ENCODE assay signal across 14 mouse cellular contexts in the genomic region with DNA sequence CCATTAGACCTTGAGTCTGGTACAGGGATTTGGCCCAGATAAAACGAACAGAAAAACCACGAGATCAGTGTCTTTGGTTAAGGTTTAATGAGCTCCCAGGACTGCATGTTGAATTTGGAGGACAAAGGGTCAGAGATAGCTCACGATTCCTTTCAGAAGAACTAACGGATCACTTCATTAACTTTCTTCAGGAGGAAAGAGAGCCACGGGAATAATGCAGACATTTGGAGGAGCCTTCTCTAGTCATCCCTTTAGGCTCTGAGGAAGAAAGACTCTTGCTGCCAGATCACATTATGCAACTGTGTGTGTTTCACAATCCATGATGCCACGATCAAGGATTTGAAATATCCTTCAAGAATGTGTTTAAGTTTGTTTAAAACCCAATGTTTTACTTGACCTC.
DNase-seq lines count a peak whose midpoint lies in the region; ATAC-seq and TF ChIP-seq lines count a peak whose summit lies in the region.
"Had no signal": no experiment of that assay in that cellular context is flagged by ENCODE, and none has a peak within 500 bp of the region (broad histone marks: within the 10 kb centered on the region; RNA-seq: fewer than 3 reads in every experiment).

No protein-coding gene starts in this region.

- TF ChIP-seq CTCF in C2C12 (IDR thresholded peaks at IDR 0.05; ENCODE audit: control insufficient read depth, insufficient read depth, insufficient read length) = no peak
- no peak for TF ChIP-seq CTCF in embryonic fibroblast, embryonic 13.5 days (IDR thresholded peaks at IDR 0.05; ENCODE audit: borderline replicate concordance, insufficient read depth, low read length)
- TF ChIP-seq CTCF in forebrain, postnatal 0 days (IDR thresholded peaks at IDR 0.05; ENCODE audit: low read depth) = no peak

- TF ChIP-seq POLR2A in embryonic fibroblast, embryonic 13.5 days (IDR thresholded peaks at IDR 0.05; ENCODE audit: low read depth, low read length) = no peak

- no peaks in the 10 kb centered on the region for H3K79me3 ChIP-seq in C2C12 (ENCODE audit: low read depth)

- H3K27ac ChIP-seq in embryonic fibroblast, embryonic 13.5 days (ENCODE audit: insufficient read depth, low read length) = 0 out of 2 replicates have a peak overlapping the region, but pooled peaks have one; percentile 18
- no peak overlapping the region for H3K27ac ChIP-seq in hindbrain, embryonic 11.5 days (ENCODE audit: low read depth, low read length)
- no peak overlapping the region for H3K27ac ChIP-seq in forebrain, postnatal 0 days (ENCODE audit: low read depth, low read length)
- H3K27ac ChIP-seq: stomach, embryonic 15.5 days had no signal

- H3K4me2 ChIP-seq in hindbrain, embryonic 11.5 days (replicated peaks; ENCODE audit: low read depth, low read length) = no peak overlapping the region
- H3K4me2 ChIP-seq in forebrain, postnatal 0 days (ENCODE audit: low read depth) = no peak overlapping the region
- H3K4me2 ChIP-seq: stomach, embryonic 15.5 days had no signal

- no peak overlapping the region for H3K4me3 ChIP-seq in C2C12 (ENCODE audit: insufficient read depth, poor library complexity, severe bottlenecking)
- no peak overlapping the region for H3K4me3 ChIP-seq in embryonic fibroblast, embryonic 13.5 days (ENCODE audit: insufficient read depth, low read length)
- H3K4me3 ChIP-seq in hindbrain, embryonic 11.5 days (ENCODE audit: low read depth, low read length) = no peak overlapping the region
- no peak overlapping the region for H3K4me3 ChIP-seq in forebrain, postnatal 0 days (ENCODE audit: low read depth, low read length)
- H3K4me3 ChIP-seq: stomach, embryonic 15.5 days had no signal

- peak; percentile 43 for DNase-seq in gastrocnemius, adult 18-20 months (ENCODE audit: low spot score)
- DNase-seq in gastrocnemius, postnatal 10 days = no peak
- DNase-seq in lung, postnatal 25 days (ENCODE audit: low spot score) = peak; percentile 69
- no peak for DNase-seq in hindbrain, embryonic 11.5 days (ENCODE audit: low spot score)
- no peak for DNase-seq in forebrain, postnatal 0 days
- DNase-seq: heart, postnatal 4 days; kidney, postnatal 4 days; liver; thymus, postnatal 36 days had no signal

- WGBS in hindbrain, embryonic 11.5 days = 65% methylated on average over 6 of the region's 6 CpGs
- whole genome bisulfite sequencing in forebrain, postnatal 0 days = 26% methylated on average over 6 of the region's 6 CpGs

- H3K27me3 ChIP-seq in C2C12 (ENCODE audit: control insufficient read depth, insufficient read depth, insufficient read length) = no peaks in the 10 kb centered on the region
- H3K27me3 ChIP-seq in hindbrain, embryonic 11.5 days (ENCODE audit: control insufficient read depth, insufficient read depth, low read length) = no peaks in the 10 kb centered on the region
- no peaks in the 10 kb centered on the region for H3K27me3 ChIP-seq in forebrain, postnatal 0 days (ENCODE audit: insufficient read depth, low read length)
- H3K27me3 ChIP-seq: stomach, embryonic 15.5 days had no signal

- H3K9me3 ChIP-seq in hindbrain, embryonic 11.5 days (ENCODE audit: control insufficient read depth, low read length) = no peaks in the 10 kb centered on the region
- no peaks in the 10 kb centered on the region for H3K9me3 ChIP-seq in forebrain, postnatal 0 days (ENCODE audit: low read length)
- H3K9me3 ChIP-seq: stomach, embryonic 15.5 days had no signal

- H3K9ac ChIP-seq in hindbrain, embryonic 11.5 days (ENCODE audit: low read depth, low read length) = no peak overlapping the region
- H3K9ac ChIP-seq in forebrain, postnatal 0 days = no peak overlapping the region
- H3K9ac ChIP-seq: stomach, embryonic 15.5 days had no signal

- ATAC-seq in megakaryocyte-erythroid progenitor cell, adult 5-6 weeks (replicated peaks; ENCODE audit: low FRiP score, low TSS enrichment, poor library complexity, severe bottlenecking) = no peak
- no peak for ATAC-seq in hindbrain, embryonic 11.5 days (ENCODE audit: low FRiP score)
- ATAC-seq in forebrain, postnatal 0 days = no peak
- ATAC-seq: intestine, embryonic 16.5 days had no signal

- no peaks in the 10 kb centered on the region for H3K36me3 ChIP-seq in C2C12 (ENCODE audit: control insufficient read depth, insufficient read depth)
- H3K36me3 ChIP-seq in hindbrain, embryonic 11.5 days (ENCODE audit: control insufficient read depth, insufficient read depth, low read length) = no peaks in the 10 kb centered on the region
- no peaks in the 10 kb centered on the region for H3K36me3 ChIP-seq in forebrain, postnatal 0 days (ENCODE audit: insufficient read depth)
- H3K36me3 ChIP-seq: stomach, embryonic 15.5 days had no signal

- H3K4me1 ChIP-seq in embryonic fibroblast, embryonic 13.5 days (ENCODE audit: control insufficient read depth, insufficient read depth, low read length) = no peaks in the 10 kb centered on the region
- no peaks in the 10 kb centered on the region for H3K4me1 ChIP-seq in hindbrain, embryonic 11.5 days (replicated peaks; ENCODE audit: control insufficient read depth, insufficient read depth, low read length)
- H3K4me1 ChIP-seq in forebrain, postnatal 0 days (ENCODE audit: insufficient read depth) = no peaks in the 10 kb centered on the region
- H3K4me1 ChIP-seq: stomach, embryonic 15.5 days had no signal

- no peaks in the 10 kb centered on the region for H3K79me2 ChIP-seq in C2C12 (ENCODE audit: control insufficient read depth, insufficient read depth)

- H3ac ChIP-seq in C2C12 (ENCODE audit: control insufficient read depth, insufficient read length, low read depth) = no peak overlapping the region

TF ChIP-seq in C2C12, 6 proteins besides CTCF, POLR2A, EP300 and RAD21:
- peak; percentile 31 for TF ChIP-seq CEBPB (IDR thresholded peaks at IDR 0.05; ENCODE audit: low read depth)
- no peak for TF ChIP-seq MYOG (IDR thresholded peaks at IDR 0.05; ENCODE audit: control insufficient read depth, extremely low read depth, insufficient read length)

Comparison
In these comparisons a context has a peak if more than half of its experiments do, and no peak if none do; other contexts are left out.
1. DNase-seq: peak in gastrocnemius, adult 18-20 months (single experiment) and lung, postnatal 25 days (single experiment); none in gastrocnemius, postnatal 10 days (single experiment), hindbrain, embryonic 11.5 days (single experiment) and forebrain, postnatal 0 days (single experiment).